Mouse (Mus musculus): Measurements from ENCODE around the gene Ssh3. TPM values are rescaled to one million over a fixed set of nuclear protein-coding genes. Genes with fewer than 3 reads are reported as not detected.

Gene Ssh3
- total RNA-seq, 1 experiment = 7.3 TPM

DNA sequence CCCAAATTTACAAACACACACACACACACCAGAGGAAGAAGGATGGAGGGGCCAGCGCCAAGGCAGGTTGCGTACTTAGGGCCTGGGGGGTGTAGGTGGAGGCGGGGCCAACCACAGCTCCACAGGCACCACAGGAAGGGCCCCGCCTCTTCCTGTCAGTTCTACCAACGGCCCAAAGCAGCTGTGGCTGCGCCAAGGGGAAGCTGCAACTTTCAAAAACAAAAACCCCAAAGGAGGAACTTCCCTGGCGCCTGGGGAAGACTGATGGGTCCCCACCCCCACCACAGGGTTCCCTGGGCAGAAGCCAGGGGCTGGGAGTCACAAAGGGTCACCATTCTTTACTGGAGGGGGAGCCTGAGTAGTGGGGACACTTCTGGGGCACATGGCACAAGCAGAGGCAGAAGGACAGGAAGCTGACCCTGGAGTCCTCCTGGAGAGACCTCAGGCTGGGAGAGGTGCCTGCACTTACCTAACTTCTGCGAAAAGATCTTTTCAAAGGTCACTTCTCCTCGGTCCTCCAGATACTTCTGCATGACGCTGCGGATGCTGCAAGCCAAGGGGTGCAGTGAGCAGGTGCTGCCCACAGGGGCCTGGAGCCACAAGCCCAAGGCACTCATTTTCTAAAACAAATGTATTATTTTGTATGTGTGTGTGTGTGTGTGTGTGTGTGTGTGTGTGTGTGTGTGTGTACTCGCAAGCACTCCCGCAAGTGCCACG lies 25.6 kb upstream of the Ssh3 start:
- no peak for DNase-seq (ENCODE audit: low read depth, low spot score)
- H3K36me3 ChIP-seq (ENCODE audit: control insufficient read depth, insufficient read depth, low read length, poor library complexity, severe bottlenecking) = peaks cover 34% of the 10 kb centered on the region
- H3K9ac ChIP-seq (ENCODE audit: insufficient read depth, low read depth, low read length, poor library complexity, severe bottlenecking) = peak overlapping the region; percentile 55
- TF ChIP-seq HCFC1 (IDR thresholded peaks at IDR 0.05; ENCODE audit: borderline replicate concordance, insufficient read depth, low read length) = no peak
- no peak for TF ChIP-seq CHD2 (IDR thresholded peaks at IDR 0.05; ENCODE audit: low read depth, low read length)
- no peak for TF ChIP-seq ZC3H11A (IDR thresholded peaks at IDR 0.05; ENCODE audit: borderline replicate concordance, low read depth, low read length)
- no peak for TF ChIP-seq ZNF384 (IDR thresholded peaks at IDR 0.05; ENCODE audit: low read depth, low read length)
- TF ChIP-seq MAFK (IDR thresholded peaks at IDR 0.05; ENCODE audit: insufficient read depth, low read depth, low read length) = no peak
- peaks cover 3 to 21% of the 10 kb centered on the region in 2 experiments; a peak in 2 of 4 replicates for H3K4me1 ChIP-seq (ENCODE audit: control insufficient read depth in 2 of 2, insufficient read depth in 2 of 2, low read length in 2 of 2, poor library complexity in 1 of 2)
- H3K9me3 ChIP-seq (ENCODE audit: control insufficient read depth, insufficient read depth, low read depth, low read length) = no peaks in the 10 kb centered on the region
- H3K4me3 ChIP-seq (ENCODE audit: insufficient read depth in 1 of 2, low read depth in 1 of 2, low read length in 2 of 2, poor library complexity in 1 of 2, severe bottlenecking in 1 of 2) = peak overlapping the region; percentile 15 to 61; a peak in 3 of 4 replicates
- no peak overlapping the region; the same call in 1 of the 2 replicates for H3K27ac ChIP-seq (ENCODE audit: insufficient read depth, low read depth, low read length, poor library complexity, severe bottlenecking)
- in situ Hi-C loops (cut with MboI; ENCODE audit: low sequenced_read_pairs in 2 of 2, unreplicated experiment in 2 of 2) = no loop called here

DNA sequence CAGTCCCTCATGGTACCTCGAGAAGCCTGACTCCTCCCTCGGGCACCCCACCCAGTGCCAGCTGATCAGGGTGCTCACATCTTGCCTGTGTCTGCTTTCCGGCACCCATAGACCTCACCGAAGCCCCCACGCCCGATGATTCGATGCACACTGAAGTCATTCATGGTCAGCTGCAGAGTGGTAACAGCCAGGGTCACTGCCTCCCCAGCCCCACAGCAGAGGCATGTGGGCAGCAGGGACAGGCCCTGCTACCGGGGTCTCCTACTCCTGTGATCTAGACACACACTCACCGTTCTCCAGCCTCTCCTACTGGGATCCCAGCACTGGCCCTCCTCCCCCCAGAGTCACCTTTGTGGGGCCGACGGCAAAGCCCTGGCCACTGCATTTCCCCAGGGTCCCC lies 22.2 kb upstream of the Ssh3 start:
- TF ChIP-seq CHD2 (IDR thresholded peaks at IDR 0.05; ENCODE audit: low read depth, low read length) (no peak), ZNF384 (IDR thresholded peaks at IDR 0.05; ENCODE audit: low read depth, low read length) (no peak), ZC3H11A (IDR thresholded peaks at IDR 0.05; ENCODE audit: borderline replicate concordance, low read depth, low read length) (no peak), MAFK (IDR thresholded peaks at IDR 0.05; ENCODE audit: insufficient read depth, low read depth, low read length) (no peak), HCFC1 (IDR thresholded peaks at IDR 0.05; ENCODE audit: borderline replicate concordance, insufficient read depth, low read length) (no peak)
- H3K36me3 ChIP-seq (ENCODE audit: control insufficient read depth, insufficient read depth, low read length, poor library complexity, severe bottlenecking) = peaks cover 60% of the 10 kb centered on the region
- in situ Hi-C loops (cut with MboI; ENCODE audit: low sequenced_read_pairs in 2 of 2, unreplicated experiment in 2 of 2) = no loop called here

GRCm38 (mm10) chr19:4290749-4291148 lies 21.8 kb upstream of the Ssh3 start:
- DNase-seq (ENCODE audit: low read depth, low spot score) = no peak
- H3K9me3 ChIP-seq (ENCODE audit: control insufficient read depth, insufficient read depth, low read depth, low read length) = no peaks in the 10 kb centered on the region
- H3K4me3 ChIP-seq (ENCODE audit: insufficient read depth in 1 of 2, low read depth in 1 of 2, low read length in 2 of 2, poor library complexity in 1 of 2, severe bottlenecking in 1 of 2) = no peak overlapping the region
- H3K36me3 ChIP-seq (ENCODE audit: control insufficient read depth, insufficient read depth, low read length, poor library complexity, severe bottlenecking) = peaks cover 63% of the 10 kb centered on the region
- in situ Hi-C loops (cut with MboI; ENCODE audit: low sequenced_read_pairs in 2 of 2, unreplicated experiment in 2 of 2) = no loop called here
- H3K4me1 ChIP-seq (ENCODE audit: control insufficient read depth in 2 of 2, insufficient read depth in 2 of 2, low read length in 2 of 2, poor library complexity in 1 of 2) = peaks cover 2 to 12% of the 10 kb centered on the region in 2 experiments; a peak in 2 of 4 replicates
- H3K9ac ChIP-seq (ENCODE audit: insufficient read depth, low read depth, low read length, poor library complexity, severe bottlenecking) = no peak overlapping the region
- H3K27ac ChIP-seq (ENCODE audit: insufficient read depth, low read depth, low read length, poor library complexity, severe bottlenecking) = no peak overlapping the region
- no peak for TF ChIP-seq MAFK (IDR thresholded peaks at IDR 0.05; ENCODE audit: insufficient read depth, low read depth, low read length)
- TF ChIP-seq CHD2 (IDR thresholded peaks at IDR 0.05; ENCODE audit: low read depth, low read length) = no peak
- no peak for TF ChIP-seq ZC3H11A (IDR thresholded peaks at IDR 0.05; ENCODE audit: borderline replicate concordance, low read depth, low read length)
- no peak for TF ChIP-seq HCFC1 (IDR thresholded peaks at IDR 0.05; ENCODE audit: borderline replicate concordance, insufficient read depth, low read length)
- no peak for TF ChIP-seq ZNF384 (IDR thresholded peaks at IDR 0.05; ENCODE audit: low read depth, low read length)

More for the DNA sequence above, 22.2 kb upstream of the Ssh3 start:
- H3K27ac ChIP-seq (ENCODE audit: insufficient read depth, low read depth, low read length, poor library complexity, severe bottlenecking) = no peak overlapping the region
- H3K4me3 ChIP-seq (ENCODE audit: insufficient read depth in 1 of 2, low read depth in 1 of 2, low read length in 2 of 2, poor library complexity in 1 of 2, severe bottlenecking in 1 of 2) = no peak overlapping the region
- peaks cover 2 to 12% of the 10 kb centered on the region in 2 experiments; a peak in 2 of 4 replicates for H3K4me1 ChIP-seq (ENCODE audit: control insufficient read depth in 2 of 2, insufficient read depth in 2 of 2, low read length in 2 of 2, poor library complexity in 1 of 2)
- DNase-seq (ENCODE audit: low read depth, low spot score) = no peak
- no peaks in the 10 kb centered on the region for H3K9me3 ChIP-seq (ENCODE audit: control insufficient read depth, insufficient read depth, low read depth, low read length)
- H3K9ac ChIP-seq (ENCODE audit: insufficient read depth, low read depth, low read length, poor library complexity, severe bottlenecking) = no peak overlapping the region

DNA sequence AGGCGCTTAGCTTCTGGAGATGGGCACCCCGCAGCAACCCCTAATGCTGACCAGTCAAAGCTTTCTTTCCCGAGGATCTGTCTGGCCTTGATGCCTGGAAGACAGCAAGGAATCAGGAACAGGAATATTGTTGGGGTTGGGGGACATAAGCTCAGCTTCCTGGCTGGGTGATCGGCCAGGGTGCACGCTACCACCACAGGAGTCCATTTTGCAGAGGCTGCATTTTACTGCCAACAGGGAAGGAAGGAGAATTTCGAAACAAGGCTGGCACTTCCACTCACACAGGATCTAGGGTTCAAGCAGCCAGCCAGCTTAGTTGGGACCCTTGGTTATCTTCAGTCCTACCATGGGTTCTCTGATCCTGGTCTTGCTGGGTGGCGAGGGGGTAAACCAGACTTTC lies 14.7 kb upstream of the Ssh3 start:
- Histone ChIP-seq H3K9me3 (ENCODE audit: control insufficient read depth, insufficient read depth, low read depth, low read length) (no peaks in the 10 kb centered on the region), H3K36me3 (ENCODE audit: control insufficient read depth, insufficient read depth, low read length, poor library complexity, severe bottlenecking) (peaks cover 23% of the 10 kb centered on the region), H3K9ac (ENCODE audit: insufficient read depth, low read depth, low read length, poor library complexity, severe bottlenecking) (no peak overlapping the region; the same call in 1 of the 2 replicates), H3K4me1 (ENCODE audit: control insufficient read depth in 2 of 2, insufficient read depth in 2 of 2, low read length in 2 of 2, poor library complexity in 1 of 2) (peaks cover 3 to 4% of the 10 kb centered on the region in 2 experiments; a peak in 1 of 4 replicates), H3K27ac (ENCODE audit: insufficient read depth, low read depth, low read length, poor library complexity, severe bottlenecking) (no peak overlapping the region), H3K4me3 (ENCODE audit: insufficient read depth in 1 of 2, low read depth in 1 of 2, low read length in 2 of 2, poor library complexity in 1 of 2, severe bottlenecking in 1 of 2) (peak overlapping the region; percentile 12 to 78; a peak in 1 of 4 replicates)
- no peak for DNase-seq (ENCODE audit: low read depth, low spot score)
- in situ Hi-C loops (cut with MboI; ENCODE audit: low sequenced_read_pairs in 2 of 2, unreplicated experiment in 2 of 2) = no loop called here
- TF ChIP-seq HCFC1 (IDR thresholded peaks at IDR 0.05; ENCODE audit: borderline replicate concordance, insufficient read depth, low read length) (no peak), ZNF384 (IDR thresholded peaks at IDR 0.05; ENCODE audit: low read depth, low read length) (no peak), CHD2 (IDR thresholded peaks at IDR 0.05; ENCODE audit: low read depth, low read length) (no peak), ZC3H11A (IDR thresholded peaks at IDR 0.05; ENCODE audit: borderline replicate concordance, low read depth, low read length) (no peak), MAFK (IDR thresholded peaks at IDR 0.05; ENCODE audit: insufficient read depth, low read depth, low read length) (no peak)
